Mouse (Mus musculus): ENCODE data around the gene Awat1. TPM values are rescaled to one million over a fixed set of nuclear protein-coding genes. Genes with fewer than 3 reads are reported as not detected.

The Awat1 gene
- not detected for polyA plus RNA-seq (2014; fragmentation: Illumina TruSeq; extraction: RNeasy Lipid Tissue Mini Kit (QIAGEN cat#74804); ENCODE audit: low read depth, low replicate concordance)

GRCm38 (mm10) chrX:100571951-100572350 is at the start of gene Awat1:
Gene Awat1, plus strand, starts transcription at chrX:100572251.

GRCm38 (mm10) chrX:100524471-100524870 is 47.6 kb upstream of the Awat1 start, which contains the start of gene Dgat2l6:
Gene Dgat2l6, plus strand, starts transcription at chrX:100524838.

GRCm38 (mm10) chrX:100594791-100595190 is 22.7 kb downstream of the Awat1 start, which contains the start of gene P2ry4:
Gene P2ry4, minus strand, starts transcription at chrX:100594869.

GRCm38 (mm10) chrX:100605314-100605713 is 33.3 kb downstream of the Awat1 start, which contains the start of gene Arr3:
Gene Arr3, plus strand, starts transcription at chrX:100605497.

GRCm38 (mm10) chrX:100625546-100625801 is 53.4 kb downstream of the Awat1 start, which contains the start of gene Kif4:
Gene Kif4, plus strand, starts transcription at chrX:100625737.

GRCm38 (mm10) chrX:100625802-100626793 is 54.0 kb downstream of the Awat1 start, which contains the start of gene Pdzd11:
Gene Pdzd11, minus strand, starts transcription at chrX:100626568.

Other genes with a start within 250 kb of the Awat1 start
- gene Otud6a, start 143.2 kb upstream of the Awat1 start, polyA plus RNA-seq (2014; fragmentation: Illumina TruSeq; extraction: RNeasy Lipid Tissue Mini Kit (QIAGEN cat#74804); ENCODE audit: low read depth, low replicate concordance), result not detected
- gene Awat2, start 129.5 kb upstream of the Awat1 start, polyA plus RNA-seq (2014; fragmentation: Illumina TruSeq; extraction: RNeasy Lipid Tissue Mini Kit (QIAGEN cat#74804); ENCODE audit: low read depth, low replicate concordance), result 0.28 TPM
- 121 TPM for gene Igbp1, start 78.0 kb upstream of the Awat1 start, polyA plus RNA-seq (2014; fragmentation: Illumina TruSeq; extraction: RNeasy Lipid Tissue Mini Kit (QIAGEN cat#74804); ENCODE audit: low read depth, low replicate concordance)
- gene Dgat2l6, start 47.4 kb upstream of the Awat1 start, polyA plus RNA-seq (2014; fragmentation: Illumina TruSeq; extraction: RNeasy Lipid Tissue Mini Kit (QIAGEN cat#74804); ENCODE audit: low read depth, low replicate concordance), result not detected
- gene P2ry4, start 22.6 kb downstream of the Awat1 start, polyA plus RNA-seq (2014; fragmentation: Illumina TruSeq; extraction: RNeasy Lipid Tissue Mini Kit (QIAGEN cat#74804); ENCODE audit: low read depth, low replicate concordance), result not detected
- not detected for gene Arr3, start 33.2 kb downstream of the Awat1 start, polyA plus RNA-seq (2014; fragmentation: Illumina TruSeq; extraction: RNeasy Lipid Tissue Mini Kit (QIAGEN cat#74804); ENCODE audit: low read depth, low replicate concordance)
- gene Kif4, start 53.5 kb downstream of the Awat1 start, polyA plus RNA-seq (2014; fragmentation: Illumina TruSeq; extraction: RNeasy Lipid Tissue Mini Kit (QIAGEN cat#74804); ENCODE audit: low read depth, low replicate concordance), result 0.16 TPM
- gene Pdzd11, start 54.3 kb downstream of the Awat1 start, polyA plus RNA-seq (2014; fragmentation: Illumina TruSeq; extraction: RNeasy Lipid Tissue Mini Kit (QIAGEN cat#74804); ENCODE audit: low read depth, low replicate concordance), result 73.7 TPM
- gene Gdpd2, start 157.6 kb downstream of the Awat1 start, polyA plus RNA-seq (2014; fragmentation: Illumina TruSeq; extraction: RNeasy Lipid Tissue Mini Kit (QIAGEN cat#74804); ENCODE audit: low read depth, low replicate concordance), result 0.69 TPM
- gene Dlg3, start 195.5 kb downstream of the Awat1 start, polyA plus RNA-seq (2014; fragmentation: Illumina TruSeq; extraction: RNeasy Lipid Tissue Mini Kit (QIAGEN cat#74804); ENCODE audit: low read depth, low replicate concordance), result 21.2 TPM